Mouse (Mus musculus): Measurements from ENCODE around the gene Rnf180. TPM values are rescaled to one million over a fixed set of nuclear protein-coding genes. Genes with fewer than 3 reads are reported as not detected.

Rnf180 gene
- polyA plus RNA-seq, 1 experiment, result 0.72 TPM

DNA sequence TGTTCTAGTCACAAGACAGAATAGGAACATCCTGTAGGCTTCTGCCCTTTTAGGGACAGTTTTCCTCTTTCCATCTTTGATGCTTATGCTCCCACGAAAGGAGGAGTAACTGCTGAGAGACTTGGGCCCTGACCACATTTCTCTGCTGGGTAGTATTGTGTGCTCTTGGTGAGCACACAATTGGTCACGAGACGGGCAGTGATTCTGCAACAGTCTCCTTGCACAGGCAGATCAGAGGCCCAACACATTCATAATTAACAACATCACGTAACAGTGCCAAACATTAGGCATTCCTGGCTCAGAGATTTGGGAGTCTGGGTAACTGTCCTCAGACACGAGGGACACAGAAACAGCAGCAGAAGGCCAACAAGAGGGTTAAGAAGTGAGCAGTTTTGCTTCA is 113.8 kb downstream of the Rnf180 start:
- H3K36me3 ChIP-seq (ENCODE audit: control insufficient read depth, insufficient read depth, low read length), result no peaks in the 10 kb centered on the region
- no peaks in the 10 kb centered on the region for H3K4me1 ChIP-seq (ENCODE audit: control insufficient read depth, insufficient read depth, low read length)
- TF ChIP-seq CTCF (conservative IDR thresholded peaks at IDR 0.05; ENCODE audit: insufficient read depth, insufficient read length, low read depth, low read length) (no peak), POLR2A (IDR thresholded peaks at IDR 0.05; ENCODE audit: low read depth, low read length) (no peak)
- no peak overlapping the region for H3K4me3 ChIP-seq (ENCODE audit: insufficient read depth, low read depth, low read length)
- no peaks in the 10 kb centered on the region for H3K27me3 ChIP-seq (replicated peaks; ENCODE audit: control insufficient read depth, insufficient read depth, low read length)
- no peak overlapping the region for H3K27ac ChIP-seq (ENCODE audit: insufficient read depth, low read depth, low read length)
- 85% methylated on average over 5 of the region's 5 CpGs for WGBS
- DNase-seq, result no peak

GRCm38 (mm10) chr13:105165441-105165840 is 129.2 kb downstream of the Rnf180 start:
- WGBS, result 81% methylated on average over 6 of the region's 6 CpGs
- TF ChIP-seq POLR2A (IDR thresholded peaks at IDR 0.05; ENCODE audit: low read depth, low read length) (no peak), CTCF (conservative IDR thresholded peaks at IDR 0.05; ENCODE audit: insufficient read depth, insufficient read length, low read depth, low read length) (no peak)

GRCm38 (mm10) chr13:105153955-105154354 is 140.7 kb downstream of the Rnf180 start:
- Histone ChIP-seq H3K36me3 (ENCODE audit: control insufficient read depth, insufficient read depth, low read length) (no peaks in the 10 kb centered on the region), H3K27me3 (replicated peaks; ENCODE audit: control insufficient read depth, insufficient read depth, low read length) (no peaks in the 10 kb centered on the region), H3K4me1 (ENCODE audit: control insufficient read depth, insufficient read depth, low read length) (no peaks in the 10 kb centered on the region), H3K4me3 (ENCODE audit: insufficient read depth, low read depth, low read length) (no peak overlapping the region), H3K27ac (ENCODE audit: insufficient read depth, low read depth, low read length) (no peak overlapping the region)
- peak; percentile 43 for TF ChIP-seq CTCF (conservative IDR thresholded peaks at IDR 0.05; ENCODE audit: insufficient read depth, insufficient read length, low read depth, low read length)
- TF ChIP-seq POLR2A (IDR thresholded peaks at IDR 0.05; ENCODE audit: low read depth, low read length), result no peak
- 69% methylated on average over 4 of the region's 4 CpGs for WGBS
- DNase-seq, result no peak

More at GRCm38 (mm10) chr13:105165441-105165840, 129.2 kb downstream of the Rnf180 start:
- no peak overlapping the region for H3K27ac ChIP-seq (ENCODE audit: insufficient read depth, low read depth, low read length)
- H3K36me3 ChIP-seq (ENCODE audit: control insufficient read depth, insufficient read depth, low read length), result no peaks in the 10 kb centered on the region
- H3K4me1 ChIP-seq (ENCODE audit: control insufficient read depth, insufficient read depth, low read length), result no peaks in the 10 kb centered on the region
- H3K27me3 ChIP-seq (replicated peaks; ENCODE audit: control insufficient read depth, insufficient read depth, low read length), result no peaks in the 10 kb centered on the region
- no peak for DNase-seq
- no peak overlapping the region for H3K4me3 ChIP-seq (ENCODE audit: insufficient read depth, low read depth, low read length)

GRCm38 (mm10) chr13:105150006-105150405 is 144.6 kb downstream of the Rnf180 start:
- Histone ChIP-seq H3K4me1 (ENCODE audit: control insufficient read depth, insufficient read depth, low read length) (no peaks in the 10 kb centered on the region), H3K27me3 (replicated peaks; ENCODE audit: control insufficient read depth, insufficient read depth, low read length) (no peaks in the 10 kb centered on the region), H3K36me3 (ENCODE audit: control insufficient read depth, insufficient read depth, low read length) (no peaks in the 10 kb centered on the region), H3K4me3 (ENCODE audit: insufficient read depth, low read depth, low read length) (no peak overlapping the region), H3K27ac (ENCODE audit: insufficient read depth, low read depth, low read length) (no peak overlapping the region)
- 86% methylated on average over 3 of the region's 3 CpGs for WGBS
- no peak for TF ChIP-seq CTCF (conservative IDR thresholded peaks at IDR 0.05; ENCODE audit: insufficient read depth, insufficient read length, low read depth, low read length)
- TF ChIP-seq POLR2A (IDR thresholded peaks at IDR 0.05; ENCODE audit: low read depth, low read length), result no peak
- DNase-seq, result no peak

GRCm38 (mm10) chr13:105147795-105148418 is 146.7 kb downstream of the Rnf180 start:
- Histone ChIP-seq H3K27me3 (replicated peaks; ENCODE audit: control insufficient read depth, insufficient read depth, low read length) (no peaks in the 10 kb centered on the region), H3K36me3 (ENCODE audit: control insufficient read depth, insufficient read depth, low read length) (no peaks in the 10 kb centered on the region), H3K27ac (ENCODE audit: insufficient read depth, low read depth, low read length) (no peak overlapping the region), H3K4me1 (ENCODE audit: control insufficient read depth, insufficient read depth, low read length) (no peaks in the 10 kb centered on the region), H3K4me3 (ENCODE audit: insufficient read depth, low read depth, low read length) (no peak overlapping the region)
- WGBS, result 63% methylated on average over 4 of the region's 4 CpGs
- no peak for DNase-seq
- TF ChIP-seq CTCF (conservative IDR thresholded peaks at IDR 0.05; ENCODE audit: insufficient read depth, insufficient read length, low read depth, low read length) (no peak), POLR2A (IDR thresholded peaks at IDR 0.05; ENCODE audit: low read depth, low read length) (no peak)

DNA sequence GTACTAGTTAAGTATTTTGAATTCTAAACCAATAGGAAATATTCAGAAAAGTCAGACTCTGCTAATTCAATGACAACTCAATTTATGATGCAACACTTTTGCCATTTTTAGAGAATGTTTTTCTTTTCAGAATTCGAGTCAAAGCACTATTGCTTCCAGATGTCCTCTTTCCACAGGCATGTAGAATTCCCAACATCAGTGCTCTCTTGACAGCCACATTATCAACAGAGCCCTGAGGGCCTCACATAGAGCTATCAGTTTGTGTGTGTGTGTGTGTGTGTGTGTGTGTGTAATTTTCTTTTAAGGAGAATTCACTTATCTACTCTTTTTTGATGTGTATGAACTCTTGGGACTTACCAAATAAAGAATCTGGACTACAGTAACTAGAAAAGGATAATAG is 147.8 kb downstream of the Rnf180 start:
- no peak for TF ChIP-seq POLR2A (IDR thresholded peaks at IDR 0.05; ENCODE audit: low read depth, low read length)
- TF ChIP-seq CTCF (conservative IDR thresholded peaks at IDR 0.05; ENCODE audit: insufficient read depth, insufficient read length, low read depth, low read length), result no peak
- no peak overlapping the region for H3K4me3 ChIP-seq (ENCODE audit: insufficient read depth, low read depth, low read length)
- no peak for DNase-seq
- no peaks in the 10 kb centered on the region for H3K4me1 ChIP-seq (ENCODE audit: control insufficient read depth, insufficient read depth, low read length)
- no peaks in the 10 kb centered on the region for H3K36me3 ChIP-seq (ENCODE audit: control insufficient read depth, insufficient read depth, low read length)
- WGBS, result 55% methylated on average over 1 of the region's 1 CpGs
- no peak overlapping the region for H3K27ac ChIP-seq (ENCODE audit: insufficient read depth, low read depth, low read length)
- no peaks in the 10 kb centered on the region for H3K27me3 ChIP-seq (replicated peaks; ENCODE audit: control insufficient read depth, insufficient read depth, low read length)

- no peak for DNase-seq
- Histone ChIP-seq H3K36me3 (ENCODE audit: control insufficient read depth, insufficient read depth, low read length) (no peaks in the 10 kb centered on the region), H3K4me3 (ENCODE audit: insufficient read depth, low read depth, low read length) (no peak overlapping the region), H3K27me3 (replicated peaks; ENCODE audit: control insufficient read depth, insufficient read depth, low read length) (no peaks in the 10 kb centered on the region), H3K27ac (ENCODE audit: insufficient read depth, low read depth, low read length) (no peak overlapping the region), H3K4me1 (ENCODE audit: control insufficient read depth, insufficient read depth, low read length) (no peaks in the 10 kb centered on the region)
- WGBS, result 74% methylated on average over 4 of the region's 4 CpGs
- TF ChIP-seq POLR2A (IDR thresholded peaks at IDR 0.05; ENCODE audit: low read depth, low read length) (no peak), CTCF (conservative IDR thresholded peaks at IDR 0.05; ENCODE audit: insufficient read depth, insufficient read length, low read depth, low read length) (no peak)
Measured at GRCm38 (mm10) chr13:105139881-105140280, 154.7 kb downstream of the Rnf180 start.

All from kidney, adult 2 months (tissue).